Comparison of ENCODE assay signal across 11 mouse cellular contexts in the genomic region with DNA sequence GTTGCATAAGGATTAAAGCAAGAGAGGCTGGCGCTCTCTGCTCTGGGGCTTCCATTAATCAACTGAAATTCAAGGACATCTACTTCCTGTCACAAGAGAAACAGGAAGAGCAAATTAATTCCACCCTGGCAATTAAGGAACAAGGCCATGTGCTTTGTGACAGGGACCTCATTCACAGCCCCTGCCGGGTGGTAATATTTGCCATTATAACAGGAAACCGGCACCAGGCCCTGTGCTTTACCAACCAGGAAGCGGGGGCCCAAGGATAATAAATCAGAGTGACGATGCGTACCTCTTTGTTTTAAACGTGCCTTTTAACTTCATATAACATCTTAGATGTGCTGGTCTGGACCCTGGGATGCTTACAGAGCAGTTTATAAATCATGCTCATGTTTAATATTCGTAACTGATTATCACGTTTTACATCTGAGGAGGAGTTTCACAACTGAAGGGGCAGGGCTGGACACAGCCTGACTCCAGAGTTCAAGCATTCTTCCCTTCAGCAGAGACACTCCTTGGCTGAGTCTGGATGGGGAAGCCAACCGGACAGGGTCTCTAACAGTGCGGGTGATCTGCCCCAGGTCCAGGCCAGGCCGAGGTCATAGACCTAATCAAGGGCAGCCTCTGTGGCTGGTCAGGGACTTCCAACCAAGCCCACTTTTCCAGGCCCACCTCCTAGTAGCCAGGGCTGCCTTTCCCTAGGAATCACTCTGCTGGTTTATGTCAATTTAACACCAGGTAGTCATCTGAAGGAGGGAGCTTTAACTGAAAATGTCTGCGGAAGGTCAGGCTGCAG. TPM values are rescaled to one million over a fixed set of nuclear protein-coding genes. Genes with fewer than 3 reads are reported as not detected.
A peak's percentile ranks its signal among the peaks of the same experiment; 100 is the strongest.
DNase-seq lines count a peak whose midpoint lies in the region; ATAC-seq lines count a peak whose summit lies in the region.
"Had no signal": no experiment of that assay in that cellular context is flagged by ENCODE, and none has a peak within 500 bp of the region (broad histone marks: within the 10 kb centered on the region; RNA-seq: fewer than 3 reads in every experiment).

No protein-coding gene starts in this region.

- H3K4me1 ChIP-seq in forebrain, embryonic 16.5 days (replicated peaks; ENCODE audit: control insufficient read depth, insufficient read depth, low read length), result peaks cover 26% of the 10 kb centered on the region

- no peak overlapping the region for H3K27ac ChIP-seq in forebrain, embryonic 16.5 days (ENCODE audit: low read length)

- no peaks in the 10 kb centered on the region for H3K27me3 ChIP-seq in forebrain, embryonic 16.5 days (replicated peaks; ENCODE audit: control insufficient read depth, insufficient read depth, low read length)

- no peak overlapping the region for H3K4me3 ChIP-seq in forebrain, embryonic 16.5 days (replicated peaks; ENCODE audit: low read length)

- 41% methylated on average over 13 of the region's 13 CpGs for WGBS in forebrain, embryonic 16.5 days

- H3K9ac ChIP-seq in forebrain, embryonic 16.5 days (replicated peaks; ENCODE audit: low read depth, low read length), result no peak overlapping the region

- no peaks in the 10 kb centered on the region for H3K9me3 ChIP-seq in forebrain, embryonic 16.5 days (ENCODE audit: control insufficient read depth, low read length)

- no peak overlapping the region for H3K4me2 ChIP-seq in forebrain, embryonic 16.5 days (ENCODE audit: low read length)

- DNase-seq in adrenal gland, postnatal 36 days, result peak; percentile 28 to 33
- no peak for DNase-seq in adrenal gland, adult 8-10 months
- peak; percentile 43 to 58 for DNase-seq in kidney, postnatal 25 days
- peak; percentile 45 for DNase-seq in neural tube, embryonic 10.5 days (ENCODE audit: extremely low spot score, low spot score)
- no peak for DNase-seq in spleen, postnatal 10 days (ENCODE audit: low spot score in 2 of 2)
- no peak for DNase-seq in ovary, adult 18-20 months (ENCODE audit: low spot score)
- no peak for DNase-seq in cerebellum, postnatal 14 days
- DNase-seq: adrenal gland, postnatal 25 days; liver had no signal

- H3K36me3 ChIP-seq in forebrain, embryonic 16.5 days (ENCODE audit: control insufficient read depth, insufficient read depth), result no peaks in the 10 kb centered on the region

- 0 out of 2 replicates have a peak, but pooled peaks have one; percentile 29 for ATAC-seq in forebrain, embryonic 16.5 days

RNA-seq across cellular contexts. Expression of a gene that starts 38.2 kb away (rescaled TPM):
- total RNA-seq in adrenal gland, postnatal 36 days (2021), result 100 to 1,000 TPM; 345 to 431 TPM
- 100 to 1,000 TPM; 451 to 533 (median 471) TPM for total RNA-seq in adrenal gland, adult 8-10 months (2022)
- 375 and 431 TPM in 2 replicates for polyA plus RNA-seq in forebrain, embryonic 16.5 days (2015; fragmentation: Nextera tagmentation; extraction: Ambion mirVana)

RNA-seq across cellular contexts. Expression of a gene that starts 38.9 kb away (rescaled TPM):
- total RNA-seq in adrenal gland, postnatal 36 days (2021), result 10 to 100 TPM; 20.2 to 27.3 TPM
- 10 to 100 TPM; 23.3 to 31.5 (median 27.7) TPM for total RNA-seq in adrenal gland, adult 8-10 months (2022)
- polyA plus RNA-seq in forebrain, embryonic 16.5 days (2015; fragmentation: Nextera tagmentation; extraction: Ambion mirVana), result 21.1 TPM in 2 replicates

RNA-seq across cellular contexts. Expression of a gene that starts 43.3 kb away (rescaled TPM):
- total RNA-seq in adrenal gland, postnatal 36 days (2021), result not detected
- under 1 TPM; 0.09 to 0.14 (median 0.12) TPM for total RNA-seq in adrenal gland, adult 8-10 months (2022)
- polyA plus RNA-seq in forebrain, embryonic 16.5 days (2015; fragmentation: Nextera tagmentation; extraction: Ambion mirVana), result not detected in 2 replicates
- total RNA-seq: adrenal gland, postnatal 25 days had no signal
- polyA plus RNA-seq: spleen, adult 2 months had no signal

Comparison
In these comparisons a context has a peak if more than half of its experiments do, and no peak if none do; other contexts are left out.
1. DNase-seq: peak in adrenal gland, postnatal 36 days (2 of 2), kidney, postnatal 25 days (2 of 2) and neural tube, embryonic 10.5 days (single experiment); none in adrenal gland, adult 8-10 months (single experiment), spleen, postnatal 10 days (0 of 2), ovary, adult 18-20 months (single experiment) and cerebellum, postnatal 14 days (0 of 2).